Mouse (Mus musculus) MEL (cell line): ENCODE measurements around the gene Bcl11b.

Experiments
- CTCF ChIP-seq, 3 experiments: IDR thresholded peaks in 2 of 3; conservative IDR thresholded peaks in 1 of 3; 2 replicates each; pipeline ENCODE4 v1.5.1; 2011 to 2012; ENCODE audit warnings: low read length in 3 of 3, low read depth in 2 of 3, mild to moderate bottlenecking in 2 of 3, improper control_type of control experiment in 1 of 3, inconsistent platforms in 1 of 3, mixed read lengths in 1 of 3, moderate library complexity in 1 of 3; ENCODE audit not compliant: control insufficient read depth in 1 of 3, insufficient read depth in 1 of 3, poor library complexity in 1 of 3, severe bottlenecking in 1 of 3
- ELF1 ChIP-seq: IDR thresholded peaks from 2 replicates; pipeline ENCODE4 v1.6.1; 2014; ENCODE audit warnings: low read depth, mild to moderate bottlenecking, inconsistent platforms, low read length, improper control_type of control experiment, moderate library complexity
- NRF1 ChIP-seq: IDR thresholded peaks from 2 replicates; pipeline ENCODE4 v1.6.1; 2014; ENCODE audit warnings: low read depth, mild to moderate bottlenecking, inconsistent platforms, low read length, improper control_type of control experiment, moderate library complexity; ENCODE audit not compliant: poor library complexity, insufficient read depth, severe bottlenecking
- POLR2A ChIP-seq, 2 experiments: IDR thresholded peaks; 2 replicates each; pipeline ENCODE4 v1.6.1; 2011 to 2012; ENCODE audit warnings: low read length in 2 of 2, mild to moderate bottlenecking in 2 of 2, control low read depth in 1 of 2, improper control_type of control experiment in 1 of 2, low read depth in 1 of 2, moderate library complexity in 1 of 2; ENCODE audit not compliant: control insufficient read depth in 1 of 2, insufficient read depth in 1 of 2, poor library complexity in 1 of 2
- TAL1 ChIP-seq: IDR thresholded peaks from 2 replicates; pipeline ENCODE4 v1.6.1; 2012; ENCODE audit warnings: mild to moderate bottlenecking, inconsistent platforms, low read length, moderate library complexity, mixed read lengths
- TBP ChIP-seq: IDR thresholded peaks from 2 replicates; pipeline ENCODE4 v1.8.0; 2011; ENCODE audit warnings: low read depth, low read length, improper control_type of control experiment
- USF2 ChIP-seq, 2 experiments: IDR thresholded peaks; 2 replicates each; pipeline ENCODE4 v1.6.1; 2011 to 2012; ENCODE audit warnings: improper control_type of control experiment in 2 of 2, low read length in 2 of 2, borderline replicate concordance in 1 of 2, inconsistent platforms in 1 of 2, low read depth in 1 of 2, mild to moderate bottlenecking in 1 of 2; ENCODE audit not compliant: insufficient read depth in 1 of 2

- TF ChIP-seq POLR2A (IDR thresholded peaks at IDR 0.05; ENCODE audit: control insufficient read depth in 1 of 2, insufficient read depth in 1 of 2, low read depth in 1 of 2, low read length in 2 of 2, poor library complexity in 1 of 2) (no peak), TBP (no peak), CTCF (IDR thresholded peaks at IDR 0.05 in 2 of 3, conservative IDR thresholded peaks at IDR 0.05 in 1 of 3; ENCODE audit: control insufficient read depth in 1 of 3, insufficient read depth in 1 of 3, low read depth in 2 of 3, low read length in 3 of 3, poor library complexity in 1 of 3, severe bottlenecking in 1 of 3) (no peak), USF2 (IDR thresholded peaks at IDR 0.05; ENCODE audit: borderline replicate concordance in 1 of 2, insufficient read depth in 1 of 2, low read depth in 1 of 2, low read length in 2 of 2) (no peak), NRF1 (no peak), TAL1 (no peak), ELF1 (no peak)
These were observed 112.0 kb downstream of the Bcl11b start for GRCm38 (mm10) chr12:107891449-107891848.
